Mouse (Mus musculus) hematopoietic stem cell, adult 5-6 weeks (primary cell): ENCODE measurements at regions not wholly inside any gene's neighbourhood (a gene's known extent, or its start where the extent isn't known, plus 50 kb on each side); places are given as distances from the start of the nearest gene placed in this dataset.

Experiments
- ATAC-seq, 2 experiments: fragments of 125-278 bp in 1 of 2; replicated peaks in 1 of 2; 2 replicates each; pipeline ENCODE4 v1.8.0; 2016 to 2017; ENCODE audit warnings: inconsistent platforms in 2 of 2, mild to moderate bottlenecking in 2 of 2, moderate number of reproducible peaks in 2 of 2, low read depth in 1 of 2, moderate TSS enrichment in 1 of 2; ENCODE audit not compliant: low FRiP score in 2 of 2, poor library complexity in 2 of 2, severe bottlenecking in 2 of 2, insufficient read depth in 1 of 2, low TSS enrichment in 1 of 2

DNA sequence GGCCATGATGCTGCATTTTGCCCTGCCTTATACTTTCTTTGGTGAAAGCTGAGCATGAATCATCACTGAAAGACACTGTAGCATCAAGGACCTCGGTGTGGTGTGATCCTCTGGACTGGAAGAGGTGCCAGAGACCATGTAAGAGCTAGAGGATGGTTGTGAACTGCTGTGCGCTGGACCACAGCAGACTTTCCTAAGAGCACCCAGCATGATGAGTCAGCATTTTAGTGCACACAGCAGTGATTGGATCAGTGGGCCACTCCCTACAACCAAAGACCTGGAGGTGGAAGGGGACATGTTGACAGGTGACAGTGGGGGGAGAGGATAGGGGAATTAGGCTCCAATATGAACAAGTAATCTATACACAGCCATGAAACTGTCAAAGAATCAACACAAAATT lies 49.8 kb upstream of the Atxn1 start:
- ATAC-seq: no peak
